Mouse (Mus musculus) retina, embryonic 14.5 days (tissue): ENCODE measurements at regions not wholly inside any gene's neighbourhood (a gene's known extent, or its start where the extent isn't known, plus 50 kb on each side); places are given as distances from the start of the nearest gene placed in this dataset.
"Not testable (repeated sequence)": the region's sequence is repeated elsewhere in the genome, so short reads cannot be mapped to it uniquely, and the experiment has no call there.

Experiments
- DNase-seq: peaks from one replicate; pipeline ENCODE4 v3.0.0-alpha.2; 2015; ENCODE audit warnings: low spot score

DNA sequence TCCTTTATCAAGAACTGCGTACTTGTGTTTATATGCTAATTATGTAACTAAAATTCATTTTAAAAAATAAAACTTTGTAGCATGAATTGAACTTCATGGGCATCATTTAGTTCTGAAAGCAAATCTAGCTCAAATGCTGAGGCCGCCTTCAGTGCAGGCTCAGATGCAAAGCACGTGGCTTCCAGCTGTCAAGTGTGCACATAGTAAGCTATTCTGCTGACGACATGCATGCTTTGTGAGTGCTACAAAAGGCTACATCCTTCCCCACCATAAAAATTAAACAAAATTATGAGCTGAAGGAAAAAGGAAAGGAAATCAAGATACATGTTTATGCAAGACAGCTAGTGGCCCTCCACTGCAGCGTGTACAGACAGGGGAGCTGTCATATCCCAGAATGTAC lies 276.0 kb upstream of the Vstm2a start:
- DNase-seq = no peak

DNA sequence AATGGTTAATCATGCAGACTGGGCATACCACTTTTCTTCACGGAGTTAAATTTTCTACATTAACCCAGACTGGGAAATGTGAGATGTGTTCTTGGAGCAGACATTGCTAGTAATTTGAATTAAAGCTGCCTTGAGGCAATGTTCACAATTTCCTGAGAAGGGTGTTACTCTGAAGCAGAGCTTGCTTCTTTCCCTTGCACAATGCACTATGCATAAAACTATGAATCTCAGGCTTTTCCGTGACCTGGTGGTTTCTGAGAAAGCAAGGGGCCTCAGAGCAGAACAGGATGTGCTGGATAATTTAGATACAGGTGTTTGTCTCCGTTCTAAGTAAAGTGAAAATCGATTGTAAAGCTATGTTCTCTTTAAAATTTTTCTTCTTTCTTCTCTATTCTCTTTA lies 273.0 kb upstream of the Vstm2a start:
- peak; percentile 2 for DNase-seq

DNA sequence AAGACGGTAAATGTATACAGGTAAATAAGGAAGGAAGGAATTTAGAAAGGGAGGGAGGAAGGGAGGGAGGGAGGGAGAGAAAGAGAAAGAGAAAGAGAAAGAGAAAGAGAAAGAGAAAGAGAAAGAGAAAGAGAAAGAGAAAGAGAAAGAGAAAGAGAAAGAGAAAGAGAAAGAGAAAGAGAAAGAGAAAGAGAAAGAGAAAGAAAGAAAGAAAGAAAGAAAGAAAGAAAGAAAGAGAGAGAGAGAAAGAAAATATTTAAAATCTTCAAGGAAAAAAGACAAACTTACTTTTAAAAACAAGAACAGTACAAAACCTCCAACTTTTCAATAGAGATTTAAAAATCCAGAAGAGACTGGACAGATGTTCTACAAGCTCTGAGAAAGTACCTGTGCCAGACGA lies 261.1 kb upstream of the Vstm2a start:
- not testable (repeated sequence) for DNase-seq

DNA sequence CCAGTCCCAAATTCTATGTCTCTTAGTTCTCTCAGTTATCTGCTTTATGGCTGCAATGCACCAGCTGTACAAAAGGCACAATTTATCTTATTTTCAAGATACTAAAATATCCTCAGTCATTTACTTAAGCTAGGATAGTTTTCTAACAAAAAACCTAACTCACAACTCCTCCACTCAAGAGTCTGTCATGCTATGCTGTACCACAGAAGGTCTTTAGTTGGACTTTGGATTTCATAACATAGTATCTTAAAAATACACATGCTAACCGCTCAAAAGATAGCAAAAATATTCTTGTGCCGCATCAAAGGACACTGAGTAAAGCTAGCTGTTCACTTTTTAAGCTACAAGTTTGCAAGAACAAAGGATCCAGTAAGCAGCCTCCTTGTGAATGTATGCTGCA lies 255.6 kb upstream of the Vstm2a start:
- DNase-seq = no peak
